Mouse (Mus musculus): ENCODE measurements around the gene Fermt1.

- TF ChIP-seq POLR2A (IDR thresholded peaks at IDR 0.05; ENCODE audit: low read depth, low read length), result no peak
- TF ChIP-seq CTCF (IDR thresholded peaks at IDR 0.05; ENCODE audit: extremely low read depth, insufficient read length, insufficient replicate concordance, low read depth, low read length), result no peak
Observed at GRCm38 (mm10) chr2:132901636-132902035, 44.1 kb downstream of the Fermt1 start.

All from small intestine, adult 2 months (tissue).